Mouse (Mus musculus) embryonic fibroblast, embryonic 13.5 days (primary cell): ENCODE measurements around the gene Sgpp1.

ENCODE experiments used
- CTCF ChIP-seq: IDR thresholded peaks from 2 replicates; pipeline ENCODE4 v1.5.1; 2011; ENCODE audit warnings: mild to moderate bottlenecking, control low read depth, low read length, moderate library complexity, borderline replicate concordance; ENCODE audit not compliant: insufficient read depth
- POLR2A ChIP-seq: IDR thresholded peaks from 2 replicates; pipeline ENCODE4 v1.6.1; 2011; ENCODE audit warnings: low read depth, mild to moderate bottlenecking, control low read depth, low read length, moderate library complexity

GRCm38 (mm10) chr12:75668916-75669257 is 66.6 kb downstream of the Sgpp1 start:
- TF ChIP-seq POLR2A (no peak; the same call in 1 of the 2 replicates), CTCF (no peak)
